Mouse (Mus musculus) liver, embryonic 14.5 days (tissue): ENCODE results near the gene Gm11627.

ENCODE experiments used
- CTCF ChIP-seq: IDR thresholded peaks from 2 replicates; pipeline ENCODE4 v1.5.1; 2016; ENCODE audit warnings: antibody characterized with exemption, low read depth, control low read depth
- EP300 ChIP-seq: IDR thresholded peaks from 2 replicates; pipeline ENCODE4 v1.6.1; 2016; ENCODE audit warnings: antibody characterized with exemption, low read depth

DNA sequence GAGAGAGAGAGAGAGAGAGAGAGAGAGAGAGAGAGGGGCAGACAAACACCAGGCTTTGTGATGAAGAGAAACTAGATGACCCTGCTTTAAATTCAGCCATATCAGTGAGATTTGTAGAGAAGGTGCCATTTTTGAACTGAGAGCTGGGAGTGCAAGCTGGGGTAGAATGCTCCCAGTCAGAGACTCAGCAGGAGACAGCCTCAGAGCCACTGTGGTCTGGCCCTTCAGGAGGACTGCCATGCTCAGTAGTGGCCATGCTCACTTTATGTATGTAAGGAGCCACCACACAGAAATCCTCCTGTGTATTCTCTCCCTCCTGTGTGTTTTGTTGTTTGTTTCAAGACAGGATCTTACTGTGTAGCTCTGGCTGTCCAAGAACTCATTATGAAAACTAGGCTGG, 13.5 kb downstream of the Gm11627 start:
- TF ChIP-seq CTCF (no peak), EP300 (no peak)
